Mouse (Mus musculus) layer of hippocampus, adult 2 months (tissue): ENCODE results near the gene Trpc1. TPM values are rescaled to one million over a fixed set of nuclear protein-coding genes. Genes with fewer than 3 reads are reported as not detected.

Experiments
- DNase-seq, 2 experiments: peaks; one replicate each; pipeline ENCODE4 v3.0.0; 2022; ENCODE audit warnings: low spot score in 2 of 2
- H3K27ac ChIP-seq: fragments of 200-600 bp; 2 replicates; pipeline ENCODE4 v1.8.1; 2022
- H3K4me3 ChIP-seq: fragments of 200-600 bp; 2 replicates; pipeline ENCODE4 v1.8.1; 2022; ENCODE audit warnings: mild to moderate bottlenecking
- CTCF ChIP-seq: fragments of 200-600 bp; conservative IDR thresholded peaks from 2 replicates; pipeline ENCODE4 v1.8.1; 2022; ENCODE audit warnings: antibody characterized with exemption, mild to moderate bottlenecking, moderate library complexity
- total RNA-seq, 2 experiments: library from RNA; stranded (reverse); gene quantifications; 2 replicates each; pipeline ENCODE4 v1.2.3; 2021

The Trpc1 gene
- total RNA-seq, 2 experiments from 2014 or later = 45.2 to 49.2 TPM

DNA sequence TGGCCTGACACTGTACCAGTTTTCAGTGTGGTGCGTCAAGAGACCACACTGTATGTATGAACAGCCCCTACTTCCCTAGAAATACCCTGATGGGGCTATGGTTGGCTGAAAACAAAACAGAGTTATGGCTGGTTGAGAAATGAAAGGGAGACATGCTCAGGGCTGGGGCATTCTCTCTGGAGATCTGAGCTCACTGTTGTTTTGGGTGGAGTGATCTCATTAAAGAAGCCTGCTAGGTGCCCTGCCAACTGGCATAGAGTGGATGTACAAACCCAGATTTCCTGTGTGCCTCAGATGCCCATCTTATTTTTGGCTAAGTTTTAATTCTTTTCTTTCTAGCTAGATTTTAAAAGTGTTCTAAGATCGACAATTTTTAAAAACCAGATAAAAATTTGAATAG is 92.2 kb downstream of the Trpc1 start:
- TF ChIP-seq CTCF = no peak
- no peak overlapping the region for H3K4me3 ChIP-seq
- no peak for DNase-seq
- no peak overlapping the region for H3K27ac ChIP-seq

Other genes starting within 250 kb of the Trpc1 start
- gene U2surp, start 238.4 kb downstream of the Trpc1 start, total RNA-seq = 10 to 100 TPM; 71.1 to 74.4 TPM
- gene Paqr9, start 190.7 kb downstream of the Trpc1 start, total RNA-seq = 10 to 100 TPM; 45.9 to 47.6 TPM
- 1 to 10 TPM; 2.9 to 3.0 TPM for gene Pcolce2, start 112.8 kb downstream of the Trpc1 start, total RNA-seq
- 10 to 100 TPM in 1 of 2 experiments, 1 to 10 TPM in 1; 9.2 to 12.3 TPM for gene Pls1, start 94.9 kb upstream of the Trpc1 start, total RNA-seq
- 10 to 100 TPM; 11.8 to 13.4 TPM for gene Atr, start 107.2 kb upstream of the Trpc1 start, total RNA-seq
- gene Xrn1, start 204.4 kb upstream of the Trpc1 start, total RNA-seq = 10 to 100 TPM; 27.8 to 33.1 TPM